Mouse (Mus musculus) heart, postnatal 0 days (tissue): Measurements from ENCODE around the gene Dolpp1. TPM values are rescaled to one million over a fixed set of nuclear protein-coding genes. Genes with fewer than 3 reads are reported as not detected.

Experiments used
- ATAC-seq: fragments of 200-750 bp; cut with Nextera tagmentation; 2 replicates; pipeline ENCODE4 v1.8.0; 2017; ENCODE audit warnings: low read depth, moderate number of reproducible peaks, moderate library complexity; ENCODE audit not compliant: insufficient read depth
- DNase-seq: peaks from one replicate; pipeline ENCODE4 v3.0.0-alpha.2; 2016; ENCODE audit warnings: low spot score
- H3K27ac ChIP-seq: fragments of 300-500 bp; sonication (generic); 2 replicates; pipeline ENCODE4 v1.5.1; 2014; ENCODE audit warnings: low read depth, mild to moderate bottlenecking
- H3K27me3 ChIP-seq: fragments of 300-500 bp; sonication (generic); 2 replicates; pipeline ENCODE4 v1.6.1; 2014; ENCODE audit warnings: low read length, mixed read lengths; ENCODE audit not compliant: control insufficient read depth, insufficient read depth
- H3K36me3 ChIP-seq: fragments of 300-500 bp; sonication (generic); replicated peaks from 2 replicates; pipeline ENCODE4 v1.6.1; 2014; ENCODE audit warnings: low read length, mixed read lengths; ENCODE audit not compliant: control insufficient read depth, insufficient read depth
- H3K4me1 ChIP-seq: fragments of 300-500 bp; sonication (generic); 2 replicates; pipeline ENCODE4 v1.6.1; 2014; ENCODE audit warnings: antibody characterized with exemption; ENCODE audit not compliant: control insufficient read depth, insufficient read depth
- H3K4me2 ChIP-seq: fragments of 300-500 bp; sonication (generic); 2 replicates; pipeline ENCODE4 v1.6.1; 2014; ENCODE audit warnings: low read depth, mild to moderate bottlenecking, low read length, moderate library complexity
- H3K4me3 ChIP-seq: fragments of 300-500 bp; sonication (generic); 2 replicates; pipeline ENCODE4 v1.5.1; 2014; ENCODE audit warnings: low read depth, low read length
- H3K9ac ChIP-seq: fragments of 300-500 bp; sonication (generic); replicated peaks from 2 replicates; pipeline ENCODE4 v1.6.1; 2014; ENCODE audit warnings: low read depth, low read length, mixed read lengths
- H3K9me3 ChIP-seq: fragments of 300-500 bp; sonication (generic); replicated peaks from 2 replicates; pipeline ENCODE4 v1.6.1; 2016; ENCODE audit warnings: low read length; ENCODE audit not compliant: control insufficient read depth
- CTCF ChIP-seq: IDR thresholded peaks from 2 replicates; pipeline ENCODE4 v1.5.1; 2016; ENCODE audit warnings: antibody characterized with exemption, control low read depth, low read depth
- EP300 ChIP-seq: IDR thresholded peaks from 2 replicates; pipeline ENCODE4 v1.6.1; 2016; ENCODE audit warnings: antibody characterized with exemption, low read depth
- WGBS: fragments of 180-500 bp; shearing (Covaris S2); extraction: QIAGEN DNeasy Blood & Tissue Kit; methylation state at CpG from one replicate; pipeline ENCODE4 v1.1.7; 2014; 5-methylcytosine and 5-hydroxymethylcytosine counted together
- polyA plus RNA-seq: library from polyadenylated mRNA; unstranded; fragments of >200 nt; fragmentation: Nextera tagmentation; extraction: Ambion mirVana; gene quantifications from 2 replicates; pipeline ENCODE4 v1.2.1, GENCODE M21; 2015
- total RNA-seq: library from RNA; depleted of rRNA; stranded (reverse); fragments of >200 nt; gene quantifications from 2 replicates; pipeline ENCODE4 v1.2.3, GENCODE M21; 2014; ENCODE audit warnings: low replicate concordance

Dolpp1 gene
- total and polyA plus RNA-seq, 2 experiments from 2014 or later = 15.0 to 56.4 TPM

DNA sequence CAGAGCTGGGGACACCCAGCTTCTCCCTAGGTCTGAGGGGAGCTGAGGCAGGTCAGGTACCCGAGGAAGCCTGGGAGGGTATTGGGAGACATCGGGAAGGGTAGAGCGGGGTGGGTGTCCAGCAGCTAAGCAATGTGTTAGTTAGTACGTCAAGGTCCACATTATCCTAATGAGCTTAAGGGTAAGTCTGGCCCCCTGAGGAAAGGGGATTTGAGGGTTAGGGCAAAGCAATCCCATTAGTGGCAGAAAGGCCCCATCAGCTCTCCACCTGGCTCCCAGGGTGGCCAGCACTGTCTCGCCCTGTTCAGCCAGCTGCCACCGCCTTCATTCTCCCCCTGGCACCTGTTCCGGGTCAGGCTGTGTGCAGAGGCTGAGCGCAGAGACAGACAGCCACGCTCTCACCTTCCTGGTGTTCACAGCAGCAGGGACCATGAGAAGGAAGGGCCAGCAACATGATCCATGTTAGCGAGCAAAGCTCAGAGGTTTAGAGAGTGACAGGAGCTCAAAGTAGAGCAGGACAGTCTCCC, 6.0 kb downstream of the Dolpp1 start:
- WGBS = 91% methylated on average over 10 of the region's 10 CpGs
- ATAC-seq (no peak), DNase-seq (no peak)
- H3K27me3 ChIP-seq = no peaks in the 10 kb centered on the region
- peaks cover 14% of the 10 kb centered on the region for H3K4me1 ChIP-seq
- no peak overlapping the region for H3K4me2 ChIP-seq
- H3K4me3 ChIP-seq = no peak overlapping the region
- H3K9ac ChIP-seq = no peak overlapping the region
- TF ChIP-seq EP300 (no peak), CTCF (no peak)
- peaks cover 59% of the 10 kb centered on the region for H3K36me3 ChIP-seq
- H3K9me3 ChIP-seq = no peaks in the 10 kb centered on the region
- no peak overlapping the region for H3K27ac ChIP-seq

GRCm38 (mm10) chr2:30399191-30400171, 7.4 kb downstream of the Dolpp1 start:
- peak; percentile 56 for ATAC-seq
- Histone ChIP-seq H3K27ac (peak overlapping the region; percentile 39), H3K4me1 (0 out of 2 replicates have a peak, but pooled peaks cover 5% of the 10 kb centered on the region), H3K9me3 (no peaks in the 10 kb centered on the region), H3K4me3 (no peak overlapping the region), H3K36me3 (peaks cover 73% of the 10 kb centered on the region), H3K9ac (no peak overlapping the region), H3K4me2 (no peak overlapping the region), H3K27me3 (no peaks in the 10 kb centered on the region)
- WGBS = 44% methylated on average over 20 of the region's 20 CpGs
- TF ChIP-seq EP300 (no peak), CTCF (no peak)
- DNase-seq = no peak

DNA sequence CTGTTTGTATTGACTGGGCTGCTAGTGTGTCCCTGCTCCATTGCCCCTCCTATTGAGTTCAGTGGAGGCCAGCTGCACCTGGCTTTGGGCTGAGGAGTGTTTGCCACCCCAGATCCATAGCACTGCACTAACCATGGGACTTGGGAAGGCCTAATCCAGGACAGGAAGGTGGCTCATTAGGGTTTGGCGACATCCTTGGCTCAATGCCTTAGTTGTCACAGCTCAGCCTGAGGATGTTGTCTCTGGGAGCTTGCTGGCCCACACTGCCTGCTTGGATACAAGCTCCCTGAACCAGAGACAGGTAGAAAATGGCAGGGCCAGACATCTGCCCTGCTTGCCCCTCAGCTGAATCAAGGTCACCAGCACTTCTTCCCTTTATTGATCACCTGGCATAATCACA, 9.5 kb downstream of the Dolpp1 start:
- H3K4me2 ChIP-seq = no peak overlapping the region
- H3K4me1 ChIP-seq = 0 out of 2 replicates have a peak, but pooled peaks cover 5% of the 10 kb centered on the region
- TF ChIP-seq CTCF (no peak), EP300 (no peak)
- no peaks in the 10 kb centered on the region for H3K27me3 ChIP-seq
- H3K27ac ChIP-seq = no peak overlapping the region
- H3K36me3 ChIP-seq = peaks cover 83% of the 10 kb centered on the region
- WGBS = 33% methylated on average over 1 of the region's 1 CpGs
- no peaks in the 10 kb centered on the region for H3K9me3 ChIP-seq
- DNase-seq (no peak), ATAC-seq (no peak)
- H3K4me3 ChIP-seq = no peak overlapping the region
- H3K9ac ChIP-seq = 0 out of 2 replicates have a peak overlapping the region, but pooled peaks have one; percentile 9

- no peak for TF ChIP-seq CTCF
- no peak for TF ChIP-seq EP300
- H3K27ac ChIP-seq = no peak overlapping the region
- H3K9me3 ChIP-seq = no peaks in the 10 kb centered on the region
- 0 out of 2 replicates have a peak, but pooled peaks cover 5% of the 10 kb centered on the region for H3K4me1 ChIP-seq
- no peak overlapping the region for H3K4me2 ChIP-seq
- no peaks in the 10 kb centered on the region for H3K27me3 ChIP-seq
- no peak overlapping the region for H3K9ac ChIP-seq
- ATAC-seq (no peak), DNase-seq (no peak)
- H3K4me3 ChIP-seq = no peak overlapping the region
- H3K36me3 ChIP-seq = peaks cover 83% of the 10 kb centered on the region
- 85% methylated on average over 9 of the region's 9 CpGs for WGBS
Measured at GRCm38 (mm10) chr2:30402351-30402826, 10.3 kb downstream of the Dolpp1 start.

DNA sequence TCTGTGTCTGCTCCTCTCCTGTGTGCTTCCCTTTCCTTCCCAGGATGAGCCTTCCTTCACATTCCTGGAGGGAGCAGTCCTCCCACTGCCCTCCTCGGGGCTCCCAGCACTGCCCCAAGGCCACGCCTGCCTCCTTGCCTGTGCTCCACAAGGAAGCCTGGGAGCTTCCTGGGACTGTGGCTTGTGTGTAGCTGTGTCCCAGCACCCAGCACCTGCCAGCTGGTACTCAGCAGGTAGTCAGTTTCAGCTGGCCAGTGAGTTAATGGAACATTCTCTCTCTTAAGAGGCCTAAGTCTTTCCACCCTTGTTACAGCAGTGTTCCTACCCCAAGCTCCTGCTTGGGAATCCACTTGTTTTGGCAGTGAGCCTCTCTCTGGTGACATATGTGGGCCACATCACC, 10.8 kb downstream of the Dolpp1 start:
- no peak for TF ChIP-seq EP300
- TF ChIP-seq CTCF = no peak
- no peaks in the 10 kb centered on the region for H3K27me3 ChIP-seq
- no peak overlapping the region for H3K4me2 ChIP-seq
- peaks cover 83% of the 10 kb centered on the region for H3K36me3 ChIP-seq
- H3K4me1 ChIP-seq = 0 out of 2 replicates have a peak, but pooled peaks cover 5% of the 10 kb centered on the region
- no peak overlapping the region for H3K4me3 ChIP-seq
- DNase-seq (no peak), ATAC-seq (no peak)
- H3K27ac ChIP-seq = no peak overlapping the region
- WGBS = 48% methylated on average over 2 of the region's 2 CpGs
- no peaks in the 10 kb centered on the region for H3K9me3 ChIP-seq
- no peak overlapping the region for H3K9ac ChIP-seq
